Mouse (Mus musculus) heart, postnatal 14 days (tissue): ENCODE data around the gene Fam136a. TPM values are rescaled to one million over a fixed set of nuclear protein-coding genes. Genes with fewer than 3 reads are reported as not detected.
"Not testable (repeated sequence)": the region's sequence is repeated elsewhere in the genome, so short reads cannot be mapped to it uniquely, and the experiment has no call there.

Experiments used
- DNase-seq, 2 experiments: peaks; one replicate each; pipeline ENCODE4 v3.0.0; 2021 to 2022
- intact Hi-C: fragments of 180-260 bp; cut with DNase I; formaldehyde crosslinking; loops from one replicate; pipeline ENCODE4 v1.15.1; 2025
- total RNA-seq, 2 experiments: library from RNA; stranded (reverse); gene quantifications; 2 replicates each; pipeline ENCODE4 v1.2.3; 2021

The Fam136a gene
- total RNA-seq, 2 experiments from 2014 or later, result 26.0 to 27.2 TPM

- peak; percentile 74 to 86 for DNase-seq
- intact Hi-C loops, result loop anchor here (1.0 to 5.0 kb wide), 5 partner anchors 32 to 342 kb away; partner anchors contain the start of genes Pcyox1 and Tgfa
These were observed 854 bp upstream of the Fam136a start for GRCm38 (mm10) chr6:86364442-86365141.

GRCm38 (mm10) chr6:86366125-86366852, 843 bp downstream of the Fam136a start:
- intact Hi-C loops, result no loop called here
- DNase-seq, result peak; percentile 52 to 69

DNA sequence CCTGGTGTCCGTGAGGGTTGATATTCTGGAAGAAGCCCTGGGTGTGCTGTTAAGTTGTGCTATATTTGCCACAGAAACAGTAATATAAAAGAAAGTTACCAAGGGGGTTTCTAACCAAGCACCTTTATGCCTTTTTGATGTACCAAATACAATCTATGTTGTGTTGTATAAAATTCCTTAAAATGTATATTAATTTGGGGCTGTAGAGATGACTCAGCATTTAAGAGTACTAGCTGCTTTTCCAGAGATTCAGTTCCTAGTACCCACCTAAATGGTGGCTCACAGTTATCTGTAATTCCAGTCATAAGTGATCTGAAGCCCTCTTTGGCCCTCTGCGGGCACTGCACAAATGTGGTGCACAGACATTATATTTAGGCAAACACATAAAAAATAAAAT, 1.4 kb downstream of the Fam136a start:
- no peak for DNase-seq
- intact Hi-C loops, result no loop called here

- DNase-seq, result no peak
- intact Hi-C loops, result no loop called here
These were observed 3.0 kb downstream of the Fam136a start for GRCm38 (mm10) chr6:86368479-86368878.

DNA sequence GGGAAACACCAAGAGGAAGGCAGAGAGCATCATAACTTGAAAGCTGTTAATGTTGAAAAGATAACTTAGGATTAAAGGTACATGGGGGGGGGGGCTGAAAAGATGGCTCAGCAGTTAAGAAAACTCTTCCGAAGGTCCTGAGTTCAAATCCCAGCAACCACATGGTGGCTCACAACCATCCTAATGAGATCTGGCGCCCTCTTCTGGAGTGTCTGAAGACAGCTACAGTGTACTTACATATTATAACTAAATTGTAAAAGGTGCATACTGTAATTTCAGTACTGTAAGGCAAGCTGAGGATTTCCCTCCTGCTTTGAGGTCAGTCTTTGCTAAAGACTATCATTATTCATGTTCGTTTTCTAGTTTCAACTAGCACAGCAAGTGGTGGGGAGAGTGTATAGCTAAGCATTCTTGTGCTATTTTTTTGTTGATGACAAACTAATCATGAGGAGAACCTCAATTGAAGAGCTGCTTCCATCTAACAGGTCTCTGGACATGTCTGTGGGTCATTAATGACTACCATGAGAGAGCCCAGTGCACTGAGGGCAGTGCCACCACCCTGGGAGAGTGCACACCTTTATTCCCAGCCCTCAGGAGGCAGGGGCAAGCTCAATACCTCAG, 4.8 kb downstream of the Fam136a start:
- intact Hi-C loops, result no loop called here
- no peak for DNase-seq

DNA sequence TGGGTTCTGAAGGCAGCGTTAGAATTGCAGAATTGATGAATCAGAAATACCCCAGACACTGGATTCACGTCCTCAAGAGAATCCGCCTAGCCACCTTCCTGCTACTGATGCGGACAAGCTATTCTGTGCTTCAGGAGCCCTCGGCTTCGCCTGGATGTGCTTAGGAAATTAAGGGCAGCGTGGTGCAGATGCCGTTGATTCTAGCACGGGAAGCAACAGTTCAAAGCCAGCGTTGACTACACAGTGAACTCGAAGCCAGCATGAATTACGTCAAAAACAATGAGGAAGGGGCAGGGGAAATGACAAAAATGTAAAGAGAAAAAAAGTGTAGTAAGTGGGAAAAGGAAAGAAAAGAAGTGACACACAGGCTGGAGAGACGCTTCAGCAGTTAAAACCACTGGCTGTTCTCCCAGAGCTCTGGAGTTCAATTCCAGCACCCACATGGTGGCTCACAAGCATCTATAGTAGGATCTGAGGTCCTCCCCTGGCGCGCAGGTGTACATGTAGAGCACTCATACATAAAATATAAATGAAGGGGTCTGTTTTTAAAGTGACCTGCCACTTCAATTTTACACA, 5.4 kb downstream of the Fam136a start, which contains the start of gene Snrpg:
Gene Snrpg (plus strand): TSS at position 541 of the 576 bp plus-strand sequence.
- no peak for DNase-seq

DNA sequence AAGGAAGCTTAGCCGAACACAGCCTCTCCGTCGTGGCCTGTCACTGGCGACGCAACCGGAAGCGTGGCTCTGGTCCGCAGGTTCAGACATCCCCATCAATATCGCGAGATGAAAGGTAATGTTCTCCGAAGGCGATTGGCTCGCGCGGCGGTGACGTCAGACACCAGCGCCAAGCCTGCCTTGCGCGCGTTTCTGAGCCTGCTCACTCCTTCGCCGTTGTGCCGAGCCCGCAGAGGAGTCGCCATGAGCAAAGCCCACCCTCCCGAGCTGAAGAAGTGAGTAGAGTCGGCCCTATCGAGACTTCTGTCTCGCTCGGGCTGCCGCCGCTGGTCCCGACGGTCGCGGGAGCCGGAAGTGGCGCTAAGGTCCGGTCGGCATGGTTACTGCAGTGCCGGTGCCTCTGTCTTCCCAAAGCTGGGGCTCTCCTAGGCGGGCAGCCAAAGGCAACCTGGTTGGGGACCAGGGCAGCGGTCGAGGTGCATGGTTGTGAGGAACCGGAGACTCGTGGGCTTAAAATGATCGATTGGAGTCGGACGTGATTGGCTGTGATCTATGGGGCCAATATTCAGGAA, 6.0 kb downstream of the Fam136a start:
- intact Hi-C loops, result no loop called here
- peak; percentile 94 to 97 for DNase-seq

More for the DNA sequence above, 5.4 kb downstream of the Fam136a start, which contains the start of gene Snrpg:
- intact Hi-C loops, result no loop called here

GRCm38 (mm10) chr6:86371950-86372516, 6.6 kb downstream of the Fam136a start:
- DNase-seq, result no peak
- intact Hi-C loops, result no loop called here

GRCm38 (mm10) chr6:86373556-86373955, 8.1 kb downstream of the Fam136a start:
- no peak for DNase-seq
- intact Hi-C loops, result no loop called here

- no peak for DNase-seq
- intact Hi-C loops, result no loop called here
These were observed 12.9 kb downstream of the Fam136a start for GRCm38 (mm10) chr6:86378341-86378740.

DNA sequence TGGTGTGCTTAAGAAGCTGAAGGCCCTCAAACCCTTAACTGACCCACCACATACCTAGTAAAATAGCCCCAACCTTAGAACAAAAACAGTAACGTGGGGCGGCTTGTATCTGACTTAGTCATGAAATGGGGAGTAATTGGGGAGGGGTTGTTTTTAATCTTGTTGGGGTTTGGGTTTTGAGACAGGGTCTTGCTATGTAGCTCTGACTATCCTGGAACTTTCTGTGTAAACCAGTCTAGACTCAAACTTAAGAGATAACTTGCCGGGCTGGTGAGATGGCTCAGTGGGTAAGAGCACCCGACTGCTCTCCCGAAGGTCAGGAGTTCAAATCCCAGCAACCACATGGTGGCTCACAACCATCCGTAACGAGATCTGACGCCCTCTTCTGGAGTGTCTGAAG, 14.7 kb downstream of the Fam136a start:
- DNase-seq, intact Hi-C loops: not testable (repeated sequence)

GRCm38 (mm10) chr6:86382551-86382950, 17.1 kb downstream of the Fam136a start:
- no peak for DNase-seq
- intact Hi-C loops, result no loop called here

DNA sequence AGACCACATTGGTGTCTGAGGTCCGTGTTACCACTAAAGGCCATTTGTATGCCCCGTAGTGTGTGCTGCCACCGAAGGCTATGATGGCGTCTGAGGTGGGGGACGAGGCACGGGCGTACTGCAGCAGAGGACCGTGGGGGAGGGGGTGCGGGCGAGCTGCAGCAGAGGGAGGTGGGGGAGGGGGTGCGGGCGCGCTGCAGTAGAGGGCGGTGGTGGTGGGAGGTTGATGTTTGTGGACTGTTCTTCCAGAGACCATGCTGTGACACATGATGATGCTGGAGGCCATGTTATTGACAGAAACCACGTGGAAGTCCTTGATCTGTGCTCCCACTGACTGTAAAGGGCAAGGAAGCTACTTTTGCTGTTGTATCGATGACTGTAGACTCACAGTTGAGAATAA, 17.9 kb downstream of the Fam136a start:
- intact Hi-C loops, result no loop called here

GRCm38 (mm10) chr6:86384692-86385091, 19.2 kb downstream of the Fam136a start:
- no peak for DNase-seq
- intact Hi-C loops, result no loop called here

More for the DNA sequence above, 17.9 kb downstream of the Fam136a start:
- DNase-seq, result no peak

- intact Hi-C loops, result no loop called here
- no peak for DNase-seq
These were observed 20.1 kb downstream of the Fam136a start for GRCm38 (mm10) chr6:86385362-86386104.

GRCm38 (mm10) chr6:86387313-86387712, 21.9 kb downstream of the Fam136a start:
- no peak for DNase-seq
- intact Hi-C loops, result no loop called here

DNA sequence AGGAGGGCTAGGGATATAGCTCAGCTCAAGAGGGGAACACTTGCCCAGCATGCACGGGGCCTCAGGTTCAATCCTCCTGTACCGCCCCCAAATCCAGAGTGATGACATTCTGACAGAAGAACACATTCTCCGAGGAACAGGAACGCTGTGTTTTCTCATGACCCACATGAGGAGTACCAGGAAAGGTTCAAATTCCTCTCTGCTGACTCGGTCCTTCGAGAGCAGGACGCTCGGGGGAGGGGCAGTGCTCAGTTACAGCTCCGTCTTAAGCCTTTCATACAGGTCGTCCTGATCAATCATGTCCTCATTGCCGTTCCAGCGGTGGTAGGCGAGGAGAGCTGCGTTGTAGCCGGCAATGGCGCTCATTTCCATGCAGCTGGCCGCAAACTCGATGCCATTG, 23.0 kb downstream of the Fam136a start:
- intact Hi-C loops, result no loop called here
- DNase-seq, result no peak

DNA sequence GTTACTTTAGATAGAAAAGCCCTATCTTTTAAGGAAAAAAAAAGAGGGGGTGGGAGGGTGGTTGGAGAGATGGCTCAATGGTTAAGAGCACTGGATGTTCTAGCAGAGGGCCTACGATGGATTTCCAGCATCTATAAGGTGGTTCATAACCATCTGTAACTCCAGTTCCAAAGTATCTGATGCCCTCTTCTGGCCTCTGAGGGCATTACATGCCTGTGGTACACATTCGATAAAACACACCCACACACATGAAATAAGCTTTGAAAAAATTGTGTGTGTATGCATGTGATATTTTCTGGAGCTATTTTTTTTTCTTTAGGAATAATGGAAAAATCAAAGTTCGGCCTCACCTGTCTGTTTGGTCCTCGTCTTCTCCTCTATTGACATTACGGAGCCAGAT, 25.9 kb downstream of the Fam136a start:
- intact Hi-C loops, result no loop called here
- no peak for DNase-seq

DNA sequence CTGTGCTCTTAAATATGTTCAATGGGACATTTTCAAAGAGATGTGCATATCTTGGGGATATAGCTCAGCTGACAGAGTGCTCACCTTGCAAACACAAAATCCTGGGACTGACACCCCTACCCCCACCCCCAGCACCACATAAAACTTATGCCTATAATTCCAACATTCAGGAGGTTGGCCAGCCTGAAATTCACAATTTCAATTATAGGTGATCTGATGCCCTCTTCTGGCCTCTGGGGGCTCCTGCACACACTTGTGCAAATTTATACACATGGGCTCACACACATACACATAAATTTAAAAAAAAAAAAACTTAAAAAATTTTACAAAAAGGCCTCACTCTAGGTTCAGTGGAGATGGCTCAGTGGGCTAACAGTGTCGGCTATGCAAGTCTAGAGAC, 27.7 kb downstream of the Fam136a start:
- intact Hi-C loops, result no loop called here

More for the DNA sequence above, 27.7 kb downstream of the Fam136a start:
- no peak for DNase-seq
